Mouse (Mus musculus) limb, embryonic 13.5 days (tissue): ENCODE results near the gene Daam1. TPM values are rescaled to one million over a fixed set of nuclear protein-coding genes. Genes with fewer than 3 reads are reported as not detected.

ENCODE experiments used
- ATAC-seq: fragments of 200-750 bp; cut with Nextera tagmentation; 2 replicates; pipeline ENCODE4 v1.8.0; 2017; ENCODE audit warnings: low read depth, moderate number of reproducible peaks, moderate TSS enrichment; ENCODE audit not compliant: low FRiP score
- H3K27ac ChIP-seq: fragments of 300-500 bp; sonication (generic); 2 replicates; pipeline ENCODE4 v1.5.1; 2015; ENCODE audit warnings: inconsistent platforms, mild to moderate bottlenecking, moderate library complexity
- H3K27me3 ChIP-seq: fragments of 300-500 bp; sonication (generic); 2 replicates; pipeline ENCODE4 v1.6.1; 2015; ENCODE audit warnings: mild to moderate bottlenecking, inconsistent platforms
- H3K36me3 ChIP-seq: fragments of 300-500 bp; sonication (generic); 2 replicates; pipeline ENCODE4 v1.6.1; 2015; ENCODE audit warnings: inconsistent platforms, mild to moderate bottlenecking, moderate library complexity
- H3K4me1 ChIP-seq: fragments of 300-500 bp; sonication (generic); 2 replicates; pipeline ENCODE4 v1.6.1; 2015; ENCODE audit warnings: inconsistent platforms
- H3K4me2 ChIP-seq: fragments of 300-500 bp; sonication (generic); replicated peaks from 2 replicates; pipeline ENCODE4 v1.6.1; 2015; ENCODE audit warnings: inconsistent platforms, mild to moderate bottlenecking, moderate library complexity
- H3K4me3 ChIP-seq: fragments of 300-500 bp; sonication (generic); 2 replicates; pipeline ENCODE4 v1.5.1; 2015; ENCODE audit warnings: moderate library complexity, mild to moderate bottlenecking, inconsistent platforms
- H3K9ac ChIP-seq: fragments of 300-500 bp; sonication (generic); 2 replicates; pipeline ENCODE4 v1.6.1; 2015; ENCODE audit warnings: mild to moderate bottlenecking, inconsistent platforms
- H3K9me3 ChIP-seq: fragments of 300-500 bp; sonication (generic); 2 replicates; pipeline ENCODE4 v1.6.1; 2016; ENCODE audit warnings: inconsistent platforms
- WGBS: fragments of 180-500 bp; shearing (Covaris S2); methylation state at CpG from one replicate; pipeline ENCODE4 v1.1.7; 2015; 5-methylcytosine and 5-hydroxymethylcytosine counted together
- polyA plus RNA-seq: library from polyadenylated mRNA; unstranded; fragments of >200 nt; fragmentation: Nextera tagmentation; extraction: Ambion mirVana; gene quantifications from 2 replicates; pipeline ENCODE4 v1.2.1, GENCODE M21; 2015

The Daam1 gene
- polyA plus RNA-seq, 1 experiment from 2014 or later = 8.7 TPM

- ATAC-seq = no peak
- Histone ChIP-seq H3K36me3 (peaks cover 87% of the 10 kb centered on the region), H3K9ac (no peak overlapping the region), H3K4me1 (peaks cover 7% of the 10 kb centered on the region), H3K27me3 (no peaks in the 10 kb centered on the region), H3K9me3 (no peaks in the 10 kb centered on the region), H3K4me3 (no peak overlapping the region), H3K4me2 (no peak overlapping the region), H3K27ac (no peak overlapping the region)
- WGBS = 98% methylated on average over 6 of the region's 6 CpGs
Observed at GRCm38 (mm10) chr12:71948972-71949371, 118.1 kb downstream of the Daam1 start.

DNA sequence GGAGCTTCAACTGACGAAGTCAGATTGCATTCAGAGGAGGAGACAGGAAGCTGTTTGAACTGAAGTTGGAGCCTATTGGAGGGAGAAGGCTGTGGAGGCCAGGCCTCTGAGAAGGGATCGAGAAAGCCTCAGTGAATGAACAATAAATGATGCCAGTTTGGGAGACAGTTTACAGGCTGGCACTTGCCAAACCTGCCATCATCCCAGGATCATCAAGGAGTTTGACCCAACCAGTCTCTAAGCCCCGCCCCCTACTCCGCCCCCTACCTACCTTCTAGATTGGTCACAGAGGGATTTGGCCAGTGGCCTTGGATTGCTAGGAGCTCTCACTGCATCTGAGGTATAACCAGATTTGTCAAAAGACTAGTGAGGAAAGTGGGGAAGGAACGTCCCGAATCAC, 118.7 kb downstream of the Daam1 start:
- peaks cover 81% of the 10 kb centered on the region for H3K36me3 ChIP-seq
- WGBS = 91% methylated on average over 6 of the region's 6 CpGs
- H3K27ac ChIP-seq = no peak overlapping the region
- H3K9me3 ChIP-seq = no peaks in the 10 kb centered on the region
- no peak overlapping the region for H3K9ac ChIP-seq
- H3K27me3 ChIP-seq = no peaks in the 10 kb centered on the region
- no peak overlapping the region for H3K4me3 ChIP-seq
- H3K4me2 ChIP-seq = no peak overlapping the region
- H3K4me1 ChIP-seq = peaks cover 13% of the 10 kb centered on the region
- ATAC-seq = no peak

GRCm38 (mm10) chr12:71950095-71950877, 119.4 kb downstream of the Daam1 start:
- H3K9ac ChIP-seq = no peak overlapping the region
- no peaks in the 10 kb centered on the region for H3K9me3 ChIP-seq
- no peak for ATAC-seq
- H3K36me3 ChIP-seq = peaks cover 74% of the 10 kb centered on the region
- H3K4me2 ChIP-seq = no peak overlapping the region
- no peak overlapping the region for H3K27ac ChIP-seq
- no peaks in the 10 kb centered on the region for H3K27me3 ChIP-seq
- 67% methylated on average over 13 of the region's 13 CpGs for WGBS
- H3K4me3 ChIP-seq = no peak overlapping the region
- H3K4me1 ChIP-seq = peaks cover 13% of the 10 kb centered on the region

- H3K4me3 ChIP-seq = no peak overlapping the region
- WGBS = 47% methylated on average over 5 of the region's 5 CpGs
- H3K36me3 ChIP-seq = peaks cover 42% of the 10 kb centered on the region
- H3K27me3 ChIP-seq = no peaks in the 10 kb centered on the region
- peak; percentile 54; the same call in 1 of the 2 replicates for ATAC-seq
- no peak overlapping the region for H3K4me2 ChIP-seq
- no peak overlapping the region for H3K9ac ChIP-seq
- H3K27ac ChIP-seq = no peak overlapping the region
- H3K9me3 ChIP-seq = no peaks in the 10 kb centered on the region
- peaks cover 17% of the 10 kb centered on the region for H3K4me1 ChIP-seq
Observed at GRCm38 (mm10) chr12:71954180-71954935, 123.5 kb downstream of the Daam1 start.

DNA sequence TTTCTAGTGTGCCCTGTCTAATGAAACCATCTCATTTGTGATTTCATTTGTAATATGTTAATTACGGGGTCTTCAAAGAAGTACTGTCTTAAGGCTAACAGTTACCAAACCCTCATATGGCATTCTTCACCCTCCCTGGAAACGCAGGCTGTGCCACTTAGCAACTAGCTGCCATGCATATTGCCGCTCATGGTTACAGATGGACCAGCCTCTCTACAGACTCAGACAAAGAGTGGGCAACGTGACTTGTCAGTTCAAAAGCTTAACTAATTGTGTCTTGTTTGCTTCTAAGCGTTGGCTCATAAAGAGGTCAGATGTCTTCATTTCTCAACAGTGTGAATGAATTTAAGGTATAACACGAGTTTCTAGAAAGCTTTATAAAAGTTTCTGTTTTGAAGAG, 126.1 kb downstream of the Daam1 start:
- H3K36me3 ChIP-seq = peaks cover 43% of the 10 kb centered on the region
- no peak for ATAC-seq
- H3K9me3 ChIP-seq = no peaks in the 10 kb centered on the region
- H3K27me3 ChIP-seq = no peaks in the 10 kb centered on the region
- no peak overlapping the region for H3K9ac ChIP-seq
- peaks cover 17% of the 10 kb centered on the region for H3K4me1 ChIP-seq
- no peak overlapping the region for H3K27ac ChIP-seq
- H3K4me3 ChIP-seq = no peak overlapping the region
- WGBS = 66% methylated on average over 6 of the region's 6 CpGs
- H3K4me2 ChIP-seq = no peak overlapping the region

DNA sequence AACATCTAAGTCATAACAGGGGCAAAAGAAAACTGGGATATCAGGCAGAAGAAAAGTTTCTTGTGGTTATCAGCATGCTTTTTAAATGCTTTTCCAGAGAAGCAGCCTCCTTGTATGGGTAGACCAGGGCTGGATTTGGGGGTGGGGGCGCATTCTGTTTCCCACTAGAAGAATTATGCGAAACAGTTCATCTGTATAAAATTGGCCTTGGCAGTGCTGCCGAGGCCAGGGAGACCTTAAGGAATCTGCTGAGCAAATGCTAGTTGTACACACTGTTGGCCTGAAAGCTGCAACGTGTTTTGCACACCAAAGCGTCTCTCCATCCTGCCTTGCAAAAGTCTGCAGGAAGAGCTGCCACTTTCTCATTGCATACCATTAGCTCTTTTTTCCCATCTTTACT, 126.6 kb downstream of the Daam1 start:
- H3K36me3 ChIP-seq = peaks cover 44% of the 10 kb centered on the region
- H3K27me3 ChIP-seq = no peaks in the 10 kb centered on the region
- H3K9ac ChIP-seq = no peak overlapping the region
- H3K4me3 ChIP-seq = no peak overlapping the region
- H3K9me3 ChIP-seq = no peaks in the 10 kb centered on the region
- no peak overlapping the region for H3K4me2 ChIP-seq
- ATAC-seq = no peak
- H3K27ac ChIP-seq = no peak overlapping the region
- WGBS = 66% methylated on average over 5 of the region's 5 CpGs
- H3K4me1 ChIP-seq = peaks cover 17% of the 10 kb centered on the region

GRCm38 (mm10) chr12:71959351-71959991, 128.6 kb downstream of the Daam1 start:
- H3K27me3 ChIP-seq = no peaks in the 10 kb centered on the region
- no peak overlapping the region for H3K27ac ChIP-seq
- H3K4me1 ChIP-seq = peaks cover 5% of the 10 kb centered on the region; the same call in 1 of the 2 replicates
- ATAC-seq = no peak
- H3K9me3 ChIP-seq = no peaks in the 10 kb centered on the region
- H3K9ac ChIP-seq = no peak overlapping the region
- WGBS = 50% methylated on average over 6 of the region's 6 CpGs
- H3K4me2 ChIP-seq = no peak overlapping the region
- H3K4me3 ChIP-seq = no peak overlapping the region
- peaks cover 31% of the 10 kb centered on the region for H3K36me3 ChIP-seq

DNA sequence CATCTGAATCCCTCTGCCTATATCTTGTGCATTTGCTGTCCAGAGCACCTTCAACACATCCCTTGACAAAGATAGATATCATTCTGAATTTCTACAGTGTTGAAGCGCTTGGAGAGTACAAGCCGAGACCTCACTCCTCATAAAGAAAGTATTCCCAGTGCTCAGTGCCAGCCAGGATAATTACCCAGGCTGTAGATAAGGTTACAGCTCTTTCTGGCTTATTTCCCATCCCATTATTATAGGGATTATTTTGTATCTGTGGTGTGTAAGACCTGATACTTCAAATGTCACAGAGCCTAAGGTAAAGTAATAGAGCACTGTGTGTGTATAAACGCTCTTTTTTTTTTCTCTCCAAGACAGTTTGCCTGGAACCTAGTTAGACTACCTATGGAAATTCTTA, 130.8 kb downstream of the Daam1 start:
- Histone ChIP-seq H3K4me2 (no peak overlapping the region), H3K9me3 (no peaks in the 10 kb centered on the region), H3K9ac (no peak overlapping the region), H3K27me3 (no peaks in the 10 kb centered on the region), H3K4me1 (no peaks in the 10 kb centered on the region), H3K36me3 (peaks cover 31% of the 10 kb centered on the region), H3K27ac (no peak overlapping the region), H3K4me3 (no peak overlapping the region)
- WGBS = 93% methylated on average over 3 of the region's 3 CpGs
- ATAC-seq = no peak

DNA sequence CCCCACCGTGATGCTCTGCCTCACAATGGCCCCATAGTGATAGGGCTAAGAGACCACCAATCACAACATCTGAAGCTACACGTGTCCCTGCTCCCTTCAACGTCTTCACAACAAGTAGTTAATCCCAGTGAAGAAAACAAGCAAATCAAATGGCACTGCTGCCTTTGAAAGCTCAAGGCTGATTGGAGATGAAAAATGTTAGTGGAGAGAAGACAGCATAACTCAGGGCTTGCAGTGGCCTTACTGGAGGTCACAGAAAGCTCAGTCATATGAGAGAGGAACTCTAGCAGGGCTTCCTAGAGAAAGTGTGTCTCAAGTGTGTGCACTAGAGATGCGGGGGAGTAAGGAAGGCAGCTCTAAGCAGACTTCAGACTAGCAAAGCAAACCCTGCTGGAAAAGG, 131.7 kb downstream of the Daam1 start:
- H3K27ac ChIP-seq = no peak overlapping the region
- H3K36me3 ChIP-seq = peaks cover 29% of the 10 kb centered on the region
- H3K4me3 ChIP-seq = no peak overlapping the region
- H3K27me3 ChIP-seq = no peaks in the 10 kb centered on the region
- no peak for ATAC-seq
- WGBS = 84% methylated on average over 4 of the region's 4 CpGs
- no peaks in the 10 kb centered on the region for H3K9me3 ChIP-seq
- H3K9ac ChIP-seq = no peak overlapping the region
- H3K4me1 ChIP-seq = no peaks in the 10 kb centered on the region
- no peak overlapping the region for H3K4me2 ChIP-seq

DNA sequence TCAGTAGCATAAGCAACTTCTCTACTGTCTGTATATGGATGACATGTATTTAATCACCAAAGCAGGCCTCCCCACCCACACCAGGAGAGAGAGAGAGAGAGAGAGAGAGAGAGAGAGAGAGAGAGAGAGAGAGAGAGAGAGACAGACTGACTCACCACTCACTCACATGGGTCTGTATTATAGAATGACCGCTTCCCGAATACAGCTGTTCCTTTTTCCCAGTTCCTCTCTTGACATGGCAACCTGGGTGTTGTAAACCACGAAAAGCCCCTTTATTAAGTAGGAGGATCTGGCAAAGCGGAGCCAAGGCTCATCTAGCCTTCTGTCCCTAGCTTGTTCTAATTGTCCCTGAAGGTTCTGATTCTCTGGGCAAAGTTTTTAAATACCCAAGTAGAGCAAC, 137.7 kb downstream of the Daam1 start:
- no peak overlapping the region for H3K9ac ChIP-seq
- 35% methylated on average over 4 of the region's 4 CpGs for WGBS
- no peak for ATAC-seq
- no peaks in the 10 kb centered on the region for H3K9me3 ChIP-seq
- H3K27ac ChIP-seq = no peak overlapping the region
- peaks cover 16% of the 10 kb centered on the region for H3K36me3 ChIP-seq
- H3K4me3 ChIP-seq = no peak overlapping the region
- no peaks in the 10 kb centered on the region for H3K27me3 ChIP-seq
- no peak overlapping the region for H3K4me2 ChIP-seq
- peaks cover 21% of the 10 kb centered on the region for H3K4me1 ChIP-seq

GRCm38 (mm10) chr12:71969022-71969421, 138.1 kb downstream of the Daam1 start:
- no peak overlapping the region for H3K4me2 ChIP-seq
- H3K4me3 ChIP-seq = no peak overlapping the region
- peaks cover 16% of the 10 kb centered on the region for H3K36me3 ChIP-seq
- ATAC-seq = no peak
- 0 out of 2 replicates have a peak overlapping the region, but pooled peaks have one; percentile 15 for H3K27ac ChIP-seq
- whole genome bisulfite sequencing = 31% methylated on average over 3 of the region's 3 CpGs
- no peaks in the 10 kb centered on the region for H3K9me3 ChIP-seq
- peaks cover 21% of the 10 kb centered on the region for H3K4me1 ChIP-seq
- no peaks in the 10 kb centered on the region for H3K27me3 ChIP-seq
- no peak overlapping the region for H3K9ac ChIP-seq

DNA sequence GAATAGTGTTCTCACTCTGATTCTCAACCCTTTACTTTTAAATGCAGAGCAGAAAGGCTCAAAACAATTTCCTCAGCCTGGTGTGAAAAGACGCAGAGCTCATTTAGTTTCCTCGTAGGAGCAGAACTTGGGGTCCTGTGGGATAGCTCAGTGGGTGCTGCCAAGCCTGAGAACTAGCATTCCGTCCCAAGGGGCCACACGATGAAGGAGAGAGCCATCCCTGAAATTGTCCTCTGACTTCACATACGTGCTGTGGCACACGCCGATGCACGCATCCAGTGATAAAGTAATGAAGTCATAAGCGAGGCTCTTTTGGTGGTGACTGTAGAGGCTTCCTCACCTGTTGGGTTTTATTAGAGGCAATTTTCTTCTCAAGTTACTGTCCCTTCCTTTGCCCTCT, 138.6 kb downstream of the Daam1 start:
- no peaks in the 10 kb centered on the region for H3K9me3 ChIP-seq
- ATAC-seq = no peak
- 0 out of 2 replicates have a peak overlapping the region, but pooled peaks have one; percentile 15 for H3K27ac ChIP-seq

More for the DNA sequence above, 138.6 kb downstream of the Daam1 start:
- Histone ChIP-seq H3K4me1 (peaks cover 21% of the 10 kb centered on the region), H3K4me2 (no peak overlapping the region), H3K9ac (no peak overlapping the region), H3K27me3 (no peaks in the 10 kb centered on the region), H3K4me3 (no peak overlapping the region), H3K36me3 (peaks cover 16% of the 10 kb centered on the region)
- WGBS = 43% methylated on average over 9 of the region's 9 CpGs
